Mouse (Mus musculus) gastrocnemius, postnatal 25 days (tissue): ENCODE measurements at regions not wholly inside any gene's neighbourhood (a gene's known extent, or its start where the extent isn't known, plus 50 kb on each side); places are given as distances from the start of the nearest gene placed in this dataset.

Source experiments
- DNase-seq: peaks from one replicate; pipeline ENCODE4 v3.0.0; 2022

GRCm38 (mm10) chr5:133676791-133677450 lies 422.6 kb upstream of the Castor2 start:
- no peak for DNase-seq

- no peak for DNase-seq
Observed at GRCm38 (mm10) chr5:133675636-133676035, 423.9 kb upstream of the Castor2 start.

GRCm38 (mm10) chr5:133666473-133666872 lies 433.0 kb upstream of the Castor2 start:
- no peak for DNase-seq

- no peak for DNase-seq
Observed at GRCm38 (mm10) chr5:133662474-133663256, 436.8 kb upstream of the Castor2 start.

- no peak for DNase-seq
Observed at GRCm38 (mm10) chr5:133660351-133660750, 439.2 kb upstream of the Castor2 start.

- DNase-seq = no peak
Observed at GRCm38 (mm10) chr5:133656837-133657236, 442.7 kb upstream of the Castor2 start.

GRCm38 (mm10) chr5:133653431-133653830 lies 446.1 kb upstream of the Castor2 start:
- no peak for DNase-seq

- DNase-seq = no peak
Observed at GRCm38 (mm10) chr5:133650246-133650645, 449.3 kb upstream of the Castor2 start.

- no peak for DNase-seq
Observed at GRCm38 (mm10) chr5:133645696-133646195, 453.8 kb upstream of the Castor2 start.

GRCm38 (mm10) chr5:133643326-133643725 lies 456.2 kb upstream of the Castor2 start:
- no peak for DNase-seq

GRCm38 (mm10) chr5:133634481-133634880 lies 465.0 kb upstream of the Castor2 start:
- DNase-seq = no peak

GRCm38 (mm10) chr5:133631812-133632211 lies 467.7 kb upstream of the Castor2 start:
- DNase-seq = no peak

GRCm38 (mm10) chr5:133619347-133619746 lies 480.2 kb upstream of the Castor2 start:
- no peak for DNase-seq

- DNase-seq = no peak
Observed at GRCm38 (mm10) chr5:133601241-133601739, 498.2 kb upstream of the Castor2 start.

GRCm38 (mm10) chr5:133600630-133601029 lies 498.9 kb upstream of the Castor2 start:
- no peak for DNase-seq

GRCm38 (mm10) chr5:133598105-133598504 lies 501.4 kb upstream of the Castor2 start:
- DNase-seq = no peak

GRCm38 (mm10) chr5:133586492-133586891 lies 513.0 kb upstream of the Castor2 start:
- DNase-seq = no peak

GRCm38 (mm10) chr5:133585181-133585580 lies 514.3 kb upstream of the Castor2 start:
- no peak for DNase-seq

GRCm38 (mm10) chr5:133576595-133576994 lies 522.9 kb upstream of the Castor2 start:
- DNase-seq = no peak

- no peak for DNase-seq
Observed at GRCm38 (mm10) chr5:133569096-133569495, 530.4 kb upstream of the Castor2 start.

GRCm38 (mm10) chr5:133566506-133566905 lies 533.0 kb upstream of the Castor2 start:
- no peak for DNase-seq

- no peak for DNase-seq
Observed at GRCm38 (mm10) chr5:133550657-133551056, 548.9 kb upstream of the Castor2 start.

GRCm38 (mm10) chr5:133542217-133542616 lies 557.3 kb upstream of the Castor2 start:
- DNase-seq = no peak
